Mouse (Mus musculus) MEL (cell line): ENCODE data around the gene Pidd1. TPM values are rescaled to one million over a fixed set of nuclear protein-coding genes. Genes with fewer than 3 reads are reported as not detected.

Source experiments
- DNase-seq: peaks from one replicate; pipeline ENCODE4 v3.0.0; 2011; ENCODE audit warnings: low read depth, low spot score
- H3K27ac ChIP-seq: 2 replicates; pipeline ENCODE4 v1.5.1; 2012; ENCODE audit warnings: low read depth, mild to moderate bottlenecking, control low read depth, low read length, moderate library complexity; ENCODE audit not compliant: control insufficient read depth
- H3K27me3 ChIP-seq, 2 experiments: fragments of 150-350 bp in 1 of 2; sonication (generic) in 1 of 2; 2 replicates each; pipeline ENCODE4 v1.6.1; 2012; ENCODE audit warnings: low read length in 2 of 2, mild to moderate bottlenecking in 2 of 2, improper control_type of control experiment in 1 of 2, moderate library complexity in 1 of 2; ENCODE audit not compliant: insufficient read depth in 2 of 2, control insufficient read depth in 1 of 2
- H3K36me3 ChIP-seq, 2 experiments: 2 replicates each; pipeline ENCODE4 v1.6.1; 2012 to 2014; ENCODE audit warnings: low read length in 2 of 2, improper control_type of control experiment in 1 of 2, inconsistent platforms in 1 of 2, mild to moderate bottlenecking in 1 of 2; ENCODE audit not compliant: insufficient read depth in 2 of 2, control insufficient read depth in 1 of 2
- H3K4me1 ChIP-seq, 2 experiments: fragments of 150-350 bp in 1 of 2; sonication (generic) in 1 of 2; 2 replicates each; pipeline ENCODE4 v1.6.1; 2012; ENCODE audit warnings: low read length in 2 of 2, improper control_type of control experiment in 1 of 2, mild to moderate bottlenecking in 1 of 2; ENCODE audit not compliant: insufficient read depth in 2 of 2, control insufficient read depth in 1 of 2
- H3K4me3 ChIP-seq, 2 experiments: fragments of 150-350 bp in 1 of 2; sonication (generic) in 1 of 2; 2 replicates each; pipeline ENCODE4 v1.5.1; 2012; ENCODE audit warnings: low read depth in 2 of 2, low read length in 2 of 2, mild to moderate bottlenecking in 2 of 2, moderate library complexity in 2 of 2, control low read depth in 1 of 2, improper control_type of control experiment in 1 of 2; ENCODE audit not compliant: control insufficient read depth in 1 of 2, insufficient read depth in 1 of 2
- H3K79me2 ChIP-seq: 2 replicates; pipeline ENCODE4 v1.6.1; 2012; ENCODE audit warnings: mild to moderate bottlenecking, low read length, moderate library complexity; ENCODE audit not compliant: control insufficient read depth, poor library complexity, insufficient read depth
- H3K9ac ChIP-seq: 2 replicates; pipeline ENCODE4 v1.6.1; 2012; ENCODE audit warnings: low read depth, mild to moderate bottlenecking, control low read depth, low read length, moderate library complexity; ENCODE audit not compliant: control insufficient read depth, poor library complexity, severe bottlenecking
- H3K9me3 ChIP-seq: fragments of 150-350 bp; sonication (generic); replicated peaks from 2 replicates; pipeline ENCODE4 v1.6.1; 2012; ENCODE audit warnings: mild to moderate bottlenecking, low read length, improper control_type of control experiment, moderate library complexity; ENCODE audit not compliant: insufficient read depth
- BHLHE40 ChIP-seq: IDR thresholded peaks from 2 replicates; pipeline ENCODE4 v1.6.1; 2012; ENCODE audit warnings: low read depth, mild to moderate bottlenecking, inconsistent platforms, low read length, improper control_type of control experiment, borderline replicate concordance
- CTCF ChIP-seq, 3 experiments: IDR thresholded peaks in 2 of 3; conservative IDR thresholded peaks in 1 of 3; 2 replicates each; pipeline ENCODE4 v1.5.1; 2011 to 2012; ENCODE audit warnings: low read length in 3 of 3, low read depth in 2 of 3, mild to moderate bottlenecking in 2 of 3, improper control_type of control experiment in 1 of 3, inconsistent platforms in 1 of 3, mixed read lengths in 1 of 3, moderate library complexity in 1 of 3; ENCODE audit not compliant: control insufficient read depth in 1 of 3, insufficient read depth in 1 of 3, poor library complexity in 1 of 3, severe bottlenecking in 1 of 3
- E2F4 ChIP-seq: IDR thresholded peaks from 2 replicates; pipeline ENCODE4 v1.6.1; 2011; ENCODE audit warnings: low read depth, low read length, improper control_type of control experiment, borderline replicate concordance
- ETS1 ChIP-seq: IDR thresholded peaks from 2 replicates; pipeline ENCODE4 v1.6.1; 2012; ENCODE audit warnings: low read depth, mild to moderate bottlenecking, inconsistent platforms, low read length, improper control_type of control experiment, moderate library complexity
- GABPA ChIP-seq: IDR thresholded peaks from 2 replicates; pipeline ENCODE4 v1.6.1; 2012; ENCODE audit warnings: low read depth, mild to moderate bottlenecking, inconsistent platforms, low read length, improper control_type of control experiment, moderate library complexity
- GATA1 ChIP-seq: IDR thresholded peaks from 2 replicates; pipeline ENCODE4 v1.6.1; 2011; ENCODE audit warnings: low read depth, low read length, improper control_type of control experiment
- KAT2A ChIP-seq: conservative IDR thresholded peaks from 2 replicates; pipeline ENCODE4 v1.6.1; 2012; ENCODE audit warnings: low read depth, low read length, improper control_type of control experiment, inconsistent platforms
- MYB ChIP-seq: IDR thresholded peaks from 2 replicates; pipeline ENCODE4 v1.6.1; 2011; ENCODE audit warnings: mild to moderate bottlenecking, low read depth, low read length, improper control_type of control experiment
- RCOR1 ChIP-seq: IDR thresholded peaks from 2 replicates; pipeline ENCODE4 v1.6.1; 2012; ENCODE audit warnings: low read depth, mild to moderate bottlenecking, inconsistent platforms, low read length, improper control_type of control experiment
- TAL1 ChIP-seq: IDR thresholded peaks from 2 replicates; pipeline ENCODE4 v1.6.1; 2012; ENCODE audit warnings: mild to moderate bottlenecking, inconsistent platforms, low read length, moderate library complexity, mixed read lengths
- TBP ChIP-seq: IDR thresholded peaks from 2 replicates; pipeline ENCODE4 v1.8.0; 2011; ENCODE audit warnings: low read depth, low read length, improper control_type of control experiment
- ZMIZ1 ChIP-seq: IDR thresholded peaks from 2 replicates; pipeline ENCODE4 v1.6.1; 2012; ENCODE audit warnings: low read depth, mild to moderate bottlenecking, inconsistent platforms, low read length, improper control_type of control experiment, moderate library complexity
- polyA plus RNA-seq, 2 experiments: library from polyadenylated mRNA; stranded (reverse) in 1 of 2; unstranded in 1 of 2; fragments of >175 nt in 1 of 2; fragments of >200 nt in 1 of 2; gene quantifications; 2 replicates each; pipeline versions ENCODE4 v1.2.1 to v1.2.4; 2012; ENCODE audit warnings: low replicate concordance in 2 of 2, low read depth in 1 of 2; ENCODE audit not compliant: insufficient read length in 2 of 2, insufficient read depth in 1 of 2, missing spikeins in 1 of 2
- total RNA-seq: library from RNA; depleted of rRNA; stranded (reverse); fragments of 300-350 nt; gene quantifications from 2 replicates; pipeline ENCODE4 v1.2.3, GENCODE M21; 2012

The Pidd1 gene
- total and polyA plus RNA-seq, 3 experiments, result 6.4 to 27.2 TPM; not detected in 1

GRCm38 (mm10) chr7:141433517-141434400, 10.1 kb downstream of the Pidd1 start:
- DNase-seq, result no peak
- Histone ChIP-seq H3K36me3 (peaks cover 0 to 20% of the 10 kb centered on the region in 2 experiments; a peak in 2 of 4 replicates), H3K4me3 (no peak overlapping the region), H3K9ac (no peak overlapping the region), H3K9me3 (no peaks in the 10 kb centered on the region)
- TF ChIP-seq TBP (no peak), MYB (no peak), ZMIZ1 (no peak), GABPA (no peak), CTCF (IDR thresholded peaks at IDR 0.05 in 2 of 3, conservative IDR thresholded peaks at IDR 0.05 in 1 of 3; ENCODE audit: control insufficient read depth in 1 of 3, insufficient read depth in 1 of 3, low read depth in 2 of 3, low read length in 3 of 3, poor library complexity in 1 of 3, severe bottlenecking in 1 of 3) (no peak), TAL1 (no peak), GATA1 (no peak)
- TF ChIP-seq, all 39 proteins: peak for 0
- no peaks in the 10 kb centered on the region for H3K27me3 ChIP-seq
- no peak overlapping the region for H3K27ac ChIP-seq
- H3K4me1 ChIP-seq, result peaks cover 4 to 22% of the 10 kb centered on the region in 2 experiments; a peak in 3 of 4 replicates
- peaks cover 28% of the 10 kb centered on the region for H3K79me2 ChIP-seq

GRCm38 (mm10) chr7:141432741-141433516, 10.9 kb downstream of the Pidd1 start:
- Histone ChIP-seq H3K9ac (no peak overlapping the region), H3K27ac (no peak overlapping the region), H3K4me1 (peaks cover 4 to 22% of the 10 kb centered on the region in 2 experiments; a peak in 3 of 4 replicates), H3K27me3 (no peaks in the 10 kb centered on the region), H3K9me3 (no peaks in the 10 kb centered on the region), H3K79me2 (peaks cover 28% of the 10 kb centered on the region), H3K36me3 (peaks cover 0 to 20% of the 10 kb centered on the region in 2 experiments; a peak in 2 of 4 replicates), H3K4me3 (no peak overlapping the region)
- DNase-seq, result no peak
- TF ChIP-seq E2F4, result no peak
- TF ChIP-seq RCOR1, result no peak
- TF ChIP-seq BHLHE40, result no peak
- TF ChIP-seq KAT2A, result no peak
- no peak for TF ChIP-seq ETS1
- no peak for TF ChIP-seq MYB
